Mouse (Mus musculus) intestine, embryonic 16.5 days (tissue): ENCODE measurements around the gene Alox12b. TPM values are rescaled to one million over a fixed set of nuclear protein-coding genes. Genes with fewer than 3 reads are reported as not detected.
A peak's percentile ranks its signal among the peaks of the same experiment; 100 is the strongest.

Experiments
- ATAC-seq: fragments of 200-750 bp; cut with Nextera tagmentation; 2 replicates; pipeline ENCODE4 v1.8.0; 2017; ENCODE audit warnings: moderate TSS enrichment, moderate library complexity
- H3K27ac ChIP-seq: fragments of 300-500 bp; sonication (generic); 2 replicates; pipeline ENCODE4 v1.5.1; 2014; ENCODE audit warnings: mild to moderate bottlenecking, low read length
- H3K27me3 ChIP-seq: fragments of 300-500 bp; sonication (generic); replicated peaks from 2 replicates; pipeline ENCODE4 v1.6.1; 2014; ENCODE audit warnings: low read length, control low read depth, mixed read lengths; ENCODE audit not compliant: control insufficient read depth, insufficient read depth
- H3K36me3 ChIP-seq: fragments of 300-500 bp; sonication (generic); 2 replicates; pipeline ENCODE4 v1.6.1; 2014; ENCODE audit warnings: low read length, control low read depth; ENCODE audit not compliant: control insufficient read depth, insufficient read depth
- H3K4me1 ChIP-seq: fragments of 300-500 bp; sonication (generic); 2 replicates; pipeline ENCODE4 v1.6.1; 2014; ENCODE audit warnings: low read length, control low read depth, mixed read lengths; ENCODE audit not compliant: control insufficient read depth, insufficient read depth
- H3K4me2 ChIP-seq: fragments of 300-500 bp; sonication (generic); 2 replicates; pipeline ENCODE4 v1.6.1; 2014; ENCODE audit warnings: low read depth, low read length, control low read depth
- H3K4me3 ChIP-seq: fragments of 300-500 bp; sonication (generic); 2 replicates; pipeline ENCODE4 v1.5.1; 2014; ENCODE audit warnings: mild to moderate bottlenecking, low read length
- H3K9ac ChIP-seq: fragments of 300-500 bp; sonication (generic); 2 replicates; pipeline ENCODE4 v1.6.1; 2014; ENCODE audit warnings: low read depth, low read length
- H3K9me3 ChIP-seq: fragments of 300-500 bp; sonication (generic); 2 replicates; pipeline ENCODE4 v1.6.1; 2016; ENCODE audit warnings: low read length, control low read depth; ENCODE audit not compliant: control insufficient read depth
- WGBS: fragments of 180-500 bp; shearing (Covaris S2); extraction: QIAGEN DNeasy Blood & Tissue Kit; methylation state at CpG from one replicate; pipeline ENCODE4 v1.1.7; 2014; 5-methylcytosine and 5-hydroxymethylcytosine counted together
- polyA plus RNA-seq: library from polyadenylated mRNA; unstranded; fragments of >200 nt; fragmentation: Nextera tagmentation; extraction: Ambion mirVana; gene quantifications from 2 replicates; pipeline ENCODE4 v1.2.1, GENCODE M21; 2015

The Alox12b gene
- polyA plus RNA-seq = 0.33 and 0.38 TPM in 2 replicates

DNA sequence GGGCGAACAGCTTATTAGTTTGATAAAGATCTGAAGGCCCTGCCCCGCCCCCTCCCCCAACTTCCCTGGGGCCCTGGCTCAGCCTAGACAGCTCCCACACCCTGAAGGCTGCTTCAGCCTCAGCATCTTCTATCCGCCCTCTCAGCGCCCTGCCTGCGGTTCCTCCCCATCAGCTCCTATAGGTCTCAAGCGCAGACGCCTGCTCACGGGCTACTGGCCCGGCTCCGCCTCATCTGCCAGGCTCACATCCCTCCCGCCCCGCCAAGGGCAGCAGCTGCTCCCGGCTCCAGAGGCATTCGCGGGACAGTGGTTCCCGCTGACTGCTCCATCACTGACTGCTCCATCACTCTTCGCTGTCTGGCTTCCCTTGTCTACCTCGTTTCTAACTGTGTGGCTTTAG lies at the start of gene Alox12b:
Gene Alox12b (plus strand): TSS at position 190 of the 400 bp plus-strand sequence.
- Histone ChIP-seq H3K4me1 (0 out of 2 replicates have a peak, but pooled peaks cover 3% of the 10 kb centered on the region), H3K27ac (no peak within 1 kb of the TSS), H3K27me3 (peaks cover 19% of the 10 kb centered on the region), H3K36me3 (no peaks in the 10 kb centered on the region), H3K4me3 (peak within 1 kb of the TSS; percentile 7; the same call in 1 of the 2 replicates), H3K4me2 (peak within 1 kb of the TSS; percentile 19; the same call in 1 of the 2 replicates), H3K9ac (no peak within 1 kb of the TSS), H3K9me3 (no peaks in the 10 kb centered on the region)
- no peak for ATAC-seq
- 2% methylated on average over 18 of the region's 18 CpGs for WGBS

DNA sequence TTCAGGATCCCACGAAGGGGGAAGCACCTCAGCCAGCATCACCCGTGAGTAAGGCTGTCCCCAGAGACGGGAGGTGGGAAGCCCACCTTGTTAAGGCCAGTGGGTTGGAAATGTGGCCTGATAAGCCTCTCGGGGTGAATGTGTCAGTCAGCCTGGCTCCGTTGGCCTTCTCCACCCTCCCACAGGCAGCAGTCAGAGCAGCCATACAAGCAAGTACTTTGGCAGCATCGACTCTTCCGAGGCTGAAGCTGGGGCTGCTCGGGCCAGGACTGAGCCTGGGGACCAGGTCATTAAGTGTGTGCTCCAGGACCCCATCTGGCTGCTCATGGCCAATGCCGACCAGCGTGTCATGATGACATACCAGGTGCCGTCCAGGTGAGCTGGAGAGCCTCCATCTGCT lies 49.1 kb upstream of the Alox12b start:
- no peak overlapping the region for H3K27ac ChIP-seq
- no peak overlapping the region for H3K4me3 ChIP-seq
- H3K4me1 ChIP-seq = peaks cover 8% of the 10 kb centered on the region
- no peaks in the 10 kb centered on the region for H3K9me3 ChIP-seq
- no peak overlapping the region for H3K4me2 ChIP-seq
- no peak overlapping the region for H3K9ac ChIP-seq
- ATAC-seq = no peak
- H3K36me3 ChIP-seq = peaks cover 53% of the 10 kb centered on the region
- no peaks in the 10 kb centered on the region for H3K27me3 ChIP-seq
- 89% methylated on average over 11 of the region's 11 CpGs for WGBS

DNA sequence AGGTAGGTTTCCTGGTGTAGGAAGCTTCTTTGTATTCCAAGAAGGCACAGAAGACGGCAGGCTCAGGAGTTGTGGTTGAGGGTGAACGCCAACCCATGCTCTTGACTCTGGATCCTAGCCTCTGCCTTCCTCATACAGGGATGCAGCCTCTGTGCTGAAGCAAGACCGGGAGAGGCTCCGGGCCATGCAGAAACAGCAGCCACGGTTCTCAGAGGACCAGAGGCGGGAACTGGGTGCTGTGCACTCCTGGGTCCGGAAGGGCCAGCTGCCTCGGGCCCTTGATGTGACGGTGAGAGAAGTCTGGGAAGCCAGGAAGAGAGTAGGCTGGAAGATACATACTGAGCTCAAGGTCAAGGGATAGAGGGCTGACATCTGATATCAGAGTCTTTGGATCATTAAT lies 48.6 kb upstream of the Alox12b start:
- H3K4me1 ChIP-seq = peaks cover 8% of the 10 kb centered on the region
- 91% methylated on average over 9 of the region's 9 CpGs for WGBS
- H3K9ac ChIP-seq = no peak overlapping the region
- H3K4me2 ChIP-seq = no peak overlapping the region
- H3K27me3 ChIP-seq = no peaks in the 10 kb centered on the region
- no peak overlapping the region for H3K27ac ChIP-seq
- no peak for ATAC-seq
- H3K9me3 ChIP-seq = no peaks in the 10 kb centered on the region
- peaks cover 48% of the 10 kb centered on the region for H3K36me3 ChIP-seq
- no peak overlapping the region for H3K4me3 ChIP-seq

DNA sequence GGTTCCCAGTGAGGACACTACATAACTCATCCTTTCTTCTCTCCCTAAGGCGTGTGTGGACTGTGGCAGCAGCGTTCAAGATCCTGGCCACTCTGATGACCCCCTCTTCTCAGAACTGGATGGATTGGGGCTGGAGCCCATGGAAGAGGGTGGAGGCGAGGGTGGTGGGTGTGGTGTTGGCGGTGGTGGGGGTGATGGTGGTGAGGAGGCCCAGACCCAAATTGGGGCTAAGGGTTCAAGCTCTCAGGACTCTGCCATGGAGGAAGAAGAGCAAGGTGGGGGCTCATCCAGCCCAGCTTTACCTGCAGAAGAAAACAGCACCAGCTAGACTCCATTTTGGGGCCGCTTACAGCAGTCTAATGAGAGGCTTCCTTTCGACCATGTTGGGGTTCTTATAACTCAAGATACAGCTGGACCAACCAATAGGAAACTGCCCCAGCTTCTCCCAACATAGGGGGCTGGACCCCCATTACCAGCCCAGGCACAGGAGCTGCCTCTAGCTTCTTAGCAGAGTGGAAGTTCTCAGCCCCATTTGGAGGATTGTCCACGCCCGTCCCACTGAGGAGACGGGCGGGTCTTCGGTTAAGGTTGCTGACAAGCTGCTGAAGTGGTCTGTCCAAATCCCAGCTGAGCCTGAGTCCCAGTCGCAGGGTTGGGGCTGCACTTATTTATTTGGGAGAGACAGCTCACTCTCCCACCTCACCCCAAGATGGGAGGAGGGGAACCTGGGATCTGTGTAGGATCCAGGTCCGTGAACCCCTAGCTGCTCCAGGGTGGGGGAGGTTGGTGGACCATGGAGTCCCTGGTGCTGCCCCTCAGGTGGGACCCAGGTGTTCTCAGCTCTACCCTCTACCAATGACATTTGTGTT lies 47.5 kb upstream of the Alox12b start:
- Histone ChIP-seq H3K4me2 (no peak overlapping the region), H3K36me3 (peaks cover 39% of the 10 kb centered on the region)

DNA sequence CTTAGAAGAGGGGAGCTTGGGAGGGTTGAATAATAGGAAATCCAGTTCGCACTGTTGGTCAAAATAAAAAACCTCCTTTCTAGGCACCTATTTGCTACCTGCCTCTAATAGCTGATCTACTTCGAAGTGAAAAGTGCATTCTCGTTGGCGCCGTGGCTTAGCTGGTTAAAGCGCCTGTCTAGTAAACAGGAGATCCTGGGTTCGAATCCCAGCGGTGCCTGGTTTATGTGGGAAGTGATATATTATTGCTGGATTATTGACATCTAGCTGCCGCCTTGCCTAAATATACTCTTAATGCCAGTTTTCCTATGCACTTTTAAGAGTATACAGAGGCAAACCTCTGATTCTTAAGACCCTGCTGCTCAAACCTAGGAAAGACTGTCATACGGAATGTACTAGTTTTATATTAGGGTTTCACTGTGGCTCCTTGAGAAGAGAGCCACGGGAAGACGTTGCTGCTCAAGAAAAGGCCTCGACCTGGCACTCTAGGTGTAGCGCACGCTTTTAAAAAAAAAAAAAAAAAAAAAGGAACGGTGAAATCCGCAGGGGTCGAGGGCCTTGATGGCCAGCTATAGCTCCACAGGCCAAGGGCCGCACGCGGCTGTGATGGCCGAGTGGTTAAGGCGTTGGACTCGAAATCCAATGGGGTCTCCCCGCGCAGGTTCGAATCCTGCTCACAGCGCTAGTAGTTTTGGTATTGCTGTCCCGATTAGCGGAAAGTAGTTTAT lies 46.3 kb upstream of the Alox12b start:
- H3K36me3 ChIP-seq = peaks cover 27% of the 10 kb centered on the region
- ATAC-seq = peak; percentile 74
- 0 out of 2 replicates have a peak overlapping the region, but pooled peaks have one; percentile 46 for H3K27ac ChIP-seq
- H3K9me3 ChIP-seq = no peaks in the 10 kb centered on the region
- H3K4me1 ChIP-seq = peaks cover 8% of the 10 kb centered on the region
- peak overlapping the region; percentile 70 for H3K4me2 ChIP-seq
- H3K9ac ChIP-seq = peak overlapping the region; percentile 52; the same call in 1 of the 2 replicates
- peak overlapping the region; percentile 55 for H3K4me3 ChIP-seq
- no peaks in the 10 kb centered on the region for H3K27me3 ChIP-seq
- WGBS = 2% methylated on average over 30 of the region's 30 CpGs

More for the DNA sequence above, 47.5 kb upstream of the Alox12b start:
- Histone ChIP-seq H3K9ac (peak overlapping the region; percentile 7; the same call in 1 of the 2 replicates), H3K4me3 (no peak overlapping the region), H3K27me3 (no peaks in the 10 kb centered on the region), H3K9me3 (no peaks in the 10 kb centered on the region), H3K27ac (no peak overlapping the region), H3K4me1 (peaks cover 8% of the 10 kb centered on the region)
- 86% methylated on average over 13 of the region's 13 CpGs for WGBS
- ATAC-seq = no peak

DNA sequence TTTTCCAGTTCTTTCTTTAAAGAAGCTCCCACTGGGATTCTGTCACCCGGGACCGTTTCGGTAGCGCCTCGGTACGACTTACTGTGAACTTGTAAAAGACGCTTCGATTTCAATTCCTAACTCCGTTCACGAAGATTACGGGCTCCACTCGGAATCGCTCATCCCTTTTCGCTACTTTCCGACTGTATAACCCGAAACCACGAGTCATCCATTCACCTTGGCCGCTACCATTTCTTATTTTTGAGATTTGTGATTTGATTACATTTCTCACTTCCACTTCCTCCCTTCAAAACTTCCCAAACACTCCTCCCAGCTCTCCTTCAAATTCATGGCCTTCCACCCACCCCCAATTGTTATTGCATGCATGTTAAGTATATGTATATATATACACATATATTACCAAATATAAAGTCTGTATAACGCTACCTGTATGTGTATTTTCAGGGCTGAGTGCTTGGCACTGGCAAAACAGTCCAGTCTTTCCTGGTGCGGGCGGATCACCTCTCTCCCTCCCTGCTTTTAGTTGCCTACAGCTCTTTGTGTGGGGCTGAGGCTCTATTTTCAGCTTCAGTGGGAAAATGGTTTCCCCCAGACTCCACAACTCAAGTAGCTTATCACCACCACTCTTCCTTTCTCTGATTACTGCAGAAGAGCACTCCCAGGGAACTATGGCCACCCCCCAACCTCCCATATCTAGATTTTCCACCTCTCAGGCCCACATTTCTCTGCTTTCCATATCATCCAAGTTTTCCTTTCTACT lies 45.6 kb upstream of the Alox12b start:
- H3K4me2 ChIP-seq = peak overlapping the region; percentile 70
- H3K9me3 ChIP-seq = no peaks in the 10 kb centered on the region
- WGBS = 7% methylated on average over 21 of the region's 21 CpGs
- H3K27me3 ChIP-seq = no peaks in the 10 kb centered on the region
- H3K9ac ChIP-seq = peak overlapping the region; percentile 52; the same call in 1 of the 2 replicates
- peak overlapping the region; percentile 55 for H3K4me3 ChIP-seq
- ATAC-seq = peak; percentile 16; the same call in 1 of the 2 replicates
- no peak overlapping the region for H3K27ac ChIP-seq
- peaks cover 19% of the 10 kb centered on the region for H3K36me3 ChIP-seq
- H3K4me1 ChIP-seq = peaks cover 8% of the 10 kb centered on the region

DNA sequence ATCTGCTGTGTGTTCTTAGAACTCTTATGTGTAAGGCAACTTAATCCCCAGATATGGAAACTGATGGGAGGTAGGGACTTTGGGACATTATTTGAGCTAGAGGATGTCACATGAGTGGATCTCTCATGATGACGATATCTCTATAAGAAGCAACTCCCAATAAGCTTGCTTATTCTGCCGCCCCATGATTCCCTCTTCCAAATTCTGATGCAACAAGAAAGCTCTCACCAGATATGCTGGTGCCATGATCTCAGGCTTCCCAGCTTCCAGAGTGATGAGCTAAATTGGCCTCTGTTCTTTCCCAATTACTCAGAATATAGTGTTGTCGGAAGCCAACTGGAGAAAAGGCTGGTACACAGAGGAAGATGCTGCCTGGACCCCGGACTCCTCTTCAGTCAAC lies 44.9 kb upstream of the Alox12b start:
- H3K4me2 ChIP-seq = no peak overlapping the region
- H3K36me3 ChIP-seq = peaks cover 15% of the 10 kb centered on the region
- H3K27ac ChIP-seq = no peak overlapping the region
- WGBS = 65% methylated on average over 4 of the region's 4 CpGs
- H3K4me3 ChIP-seq = no peak overlapping the region
- no peak overlapping the region for H3K9ac ChIP-seq
- no peaks in the 10 kb centered on the region for H3K27me3 ChIP-seq
- no peak for ATAC-seq
- no peaks in the 10 kb centered on the region for H3K9me3 ChIP-seq
- peaks cover 10% of the 10 kb centered on the region for H3K4me1 ChIP-seq

DNA sequence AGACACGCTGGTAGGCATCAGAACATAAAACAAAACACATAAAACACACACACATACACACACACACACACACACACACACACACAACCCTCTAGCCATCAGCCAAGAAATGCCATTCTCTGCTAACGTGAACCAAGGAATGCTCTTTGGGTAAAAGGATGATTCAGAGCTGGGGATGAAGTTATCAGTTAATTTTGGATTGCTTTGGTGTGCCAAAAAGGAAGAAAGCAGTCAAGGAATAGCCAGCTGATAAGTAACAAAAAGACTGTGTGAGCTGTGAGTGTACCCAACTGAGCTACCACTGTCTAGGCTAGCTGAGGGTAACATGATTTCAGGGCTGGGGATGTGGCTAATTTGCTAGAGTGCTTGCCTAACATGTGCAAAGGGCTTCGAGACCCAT lies 42.8 kb upstream of the Alox12b start:
- H3K36me3 ChIP-seq = 0 out of 2 replicates have a peak, but pooled peaks cover under 1% of the 10 kb centered on the region
- no peak overlapping the region for H3K9ac ChIP-seq
- H3K27me3 ChIP-seq = no peaks in the 10 kb centered on the region
- H3K4me3 ChIP-seq = no peak overlapping the region
- 64% methylated on average over 3 of the region's 3 CpGs for WGBS
- peaks cover 18% of the 10 kb centered on the region for H3K4me1 ChIP-seq
- no peaks in the 10 kb centered on the region for H3K9me3 ChIP-seq
- H3K4me2 ChIP-seq = no peak overlapping the region
- no peak for ATAC-seq
- no peak overlapping the region for H3K27ac ChIP-seq

DNA sequence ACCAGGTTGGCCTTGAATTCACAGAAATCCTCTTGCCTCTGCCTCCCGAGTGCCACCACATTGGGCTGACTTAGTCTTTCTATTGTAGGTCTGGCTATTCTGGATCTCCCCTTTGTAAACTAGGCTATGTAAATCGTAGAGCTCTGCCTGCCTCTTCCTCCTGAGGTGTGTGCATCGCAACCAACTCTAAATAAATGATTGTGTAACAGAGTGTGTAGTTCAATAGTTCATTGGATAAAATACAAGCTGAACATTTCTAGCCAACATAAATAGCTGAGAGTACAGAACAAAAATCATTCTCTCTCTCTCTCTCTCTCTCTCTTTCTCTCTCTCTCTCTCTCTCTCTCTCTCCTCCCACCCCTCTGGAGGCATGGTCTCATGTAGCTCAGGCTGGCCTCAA lies 42.2 kb upstream of the Alox12b start:
- Histone ChIP-seq H3K27ac (no peak overlapping the region), H3K27me3 (no peaks in the 10 kb centered on the region), H3K9me3 (no peaks in the 10 kb centered on the region), H3K9ac (no peak overlapping the region), H3K36me3 (no peaks in the 10 kb centered on the region), H3K4me1 (peaks cover 19% of the 10 kb centered on the region), H3K4me2 (no peak overlapping the region), H3K4me3 (no peak overlapping the region)
- 84% methylated on average over 3 of the region's 3 CpGs for WGBS
- ATAC-seq = no peak
